Mouse (Mus musculus): ENCODE results near the gene Prlhr.

The Prlhr gene

DNA sequence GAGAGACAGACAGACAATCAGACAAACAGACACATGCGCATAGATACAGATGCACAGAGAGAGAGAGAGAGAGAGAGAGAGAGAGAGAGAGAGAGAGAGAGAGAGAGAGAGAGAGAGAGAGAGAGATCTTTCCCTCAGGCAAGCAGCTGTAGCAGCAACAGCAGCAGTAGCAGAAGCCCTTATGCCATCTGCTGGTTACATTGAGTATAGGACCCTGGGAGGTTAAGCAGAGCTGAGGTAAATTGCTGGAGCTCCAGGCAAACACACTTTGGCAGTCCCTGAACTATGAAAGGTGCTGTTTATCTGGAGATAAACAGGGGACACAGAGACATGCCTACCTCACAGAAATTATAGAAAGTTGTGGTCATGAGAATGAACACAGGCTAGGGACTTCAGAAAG is 50.5 kb downstream of the Prlhr start:
- no peak for DNase-seq

All from cerebellum, adult 9-10 months (tissue).